Mouse (Mus musculus) myocyte (in vitro differentiated cells): ENCODE measurements around the gene Nupr1.

Experiments used
- MYOD1 ChIP-seq, 3 experiments: IDR thresholded peaks; one replicate each; pipeline ENCODE4 v1.6.1; 2011; ENCODE audit warnings: control low read depth in 2 of 3, low read depth in 2 of 3, mild to moderate bottlenecking in 2 of 3, moderate library complexity in 1 of 3; ENCODE audit not compliant: insufficient read length in 2 of 3, control insufficient read depth in 1 of 3
- POLR2A ChIP-seq: IDR thresholded peaks from one replicate; pipeline ENCODE4 v1.6.1; 2011; ENCODE audit warnings: low read depth, mild to moderate bottlenecking, control low read depth, moderate library complexity; ENCODE audit not compliant: insufficient read length
- POLR2AphosphoS2 ChIP-seq: IDR thresholded peaks from one replicate; pipeline ENCODE4 v1.6.1; 2011; ENCODE audit warnings: low read depth, control low read depth; ENCODE audit not compliant: insufficient read length
- REST ChIP-seq: IDR thresholded peaks from one replicate; pipeline ENCODE4 v1.6.1; 2011; ENCODE audit warnings: mild to moderate bottlenecking, control low read depth, moderate library complexity; ENCODE audit not compliant: insufficient read depth, insufficient read length
- USF1 ChIP-seq: IDR thresholded peaks from one replicate; pipeline ENCODE4 v1.6.1; 2011; ENCODE audit warnings: low read depth, mild to moderate bottlenecking, control low read depth, moderate library complexity

- TF ChIP-seq POLR2AphosphoS2: no peak
- TF ChIP-seq USF1: no peak
- TF ChIP-seq POLR2A: no peak
- TF ChIP-seq MYOD1 (IDR thresholded peaks at IDR 0.05; ENCODE audit: control insufficient read depth in 1 of 3, insufficient read length in 2 of 3, low read depth in 2 of 3): no peak
- no peak for TF ChIP-seq REST
These were observed 53.7 kb downstream of the Nupr1 start for GRCm38 (mm10) chr7:126576946-126577345.
